Mouse (Mus musculus) A20 (cell line): ENCODE measurements around the gene Nek9.

Source experiments
- DNase-seq: peaks from one replicate; pipeline ENCODE4 v3.0.0-alpha.2; 2011; ENCODE audit warnings: low read depth, low spot score

Gene Nek9

GRCm38 (mm10) chr12:85347196-85347595, 8.0 kb upstream of the Nek9 start:
- DNase-seq, result no peak

- DNase-seq, result peak; percentile 76
These were observed 7.2 kb upstream of the Nek9 start for GRCm38 (mm10) chr12:85346374-85346773.

GRCm38 (mm10) chr12:85345559-85345958, 6.4 kb upstream of the Nek9 start:
- peak; percentile 19 for DNase-seq

- no peak for DNase-seq
These were observed 5.1 kb upstream of the Nek9 start for GRCm38 (mm10) chr12:85344252-85344651.

- DNase-seq, result no peak
These were observed 3.1 kb upstream of the Nek9 start for GRCm38 (mm10) chr12:85342310-85342709.

- peak; percentile 78 for DNase-seq
These were observed 2.0 kb upstream of the Nek9 start for GRCm38 (mm10) chr12:85341131-85341530.

- DNase-seq, result peak; percentile 86
These were observed 785 bp upstream of the Nek9 start for GRCm38 (mm10) chr12:85339947-85340346.

- no peak for DNase-seq
These were observed 347 bp downstream of the Nek9 start for GRCm38 (mm10) chr12:85338815-85339214.

- DNase-seq, result no peak
These were observed 1.4 kb downstream of the Nek9 start for GRCm38 (mm10) chr12:85337567-85338311.

- DNase-seq, result no peak
These were observed 9.0 kb downstream of the Nek9 start for GRCm38 (mm10) chr12:85330153-85330552.

GRCm38 (mm10) chr12:85308651-85309050, 30.5 kb downstream of the Nek9 start:
- DNase-seq, result no peak

GRCm38 (mm10) chr12:85305247-85305892, 33.8 kb downstream of the Nek9 start:
- DNase-seq, result peak; percentile 89

- DNase-seq, result peak; percentile 79
These were observed 34.4 kb downstream of the Nek9 start for GRCm38 (mm10) chr12:85304725-85305124.

GRCm38 (mm10) chr12:85303256-85303655, 35.9 kb downstream of the Nek9 start:
- DNase-seq, result no peak

GRCm38 (mm10) chr12:85298835-85299180, 40.4 kb downstream of the Nek9 start:
- DNase-seq, result no peak

- DNase-seq, result no peak
These were observed 40.9 kb downstream of the Nek9 start for GRCm38 (mm10) chr12:85298127-85298834.

GRCm38 (mm10) chr12:85297345-85297997, 41.7 kb downstream of the Nek9 start:
- no peak for DNase-seq

- DNase-seq, result no peak
These were observed 42.2 kb downstream of the Nek9 start for GRCm38 (mm10) chr12:85296915-85297314.

GRCm38 (mm10) chr12:85295506-85295905, 43.7 kb downstream of the Nek9 start:
- no peak for DNase-seq

GRCm38 (mm10) chr12:85292906-85293305, 46.3 kb downstream of the Nek9 start:
- DNase-seq, result peak; percentile 49

GRCm38 (mm10) chr12:85292288-85292687, 46.9 kb downstream of the Nek9 start:
- no peak for DNase-seq

GRCm38 (mm10) chr12:85291541-85291940, 47.6 kb downstream of the Nek9 start:
- no peak for DNase-seq
